In the genomic region with DNA sequence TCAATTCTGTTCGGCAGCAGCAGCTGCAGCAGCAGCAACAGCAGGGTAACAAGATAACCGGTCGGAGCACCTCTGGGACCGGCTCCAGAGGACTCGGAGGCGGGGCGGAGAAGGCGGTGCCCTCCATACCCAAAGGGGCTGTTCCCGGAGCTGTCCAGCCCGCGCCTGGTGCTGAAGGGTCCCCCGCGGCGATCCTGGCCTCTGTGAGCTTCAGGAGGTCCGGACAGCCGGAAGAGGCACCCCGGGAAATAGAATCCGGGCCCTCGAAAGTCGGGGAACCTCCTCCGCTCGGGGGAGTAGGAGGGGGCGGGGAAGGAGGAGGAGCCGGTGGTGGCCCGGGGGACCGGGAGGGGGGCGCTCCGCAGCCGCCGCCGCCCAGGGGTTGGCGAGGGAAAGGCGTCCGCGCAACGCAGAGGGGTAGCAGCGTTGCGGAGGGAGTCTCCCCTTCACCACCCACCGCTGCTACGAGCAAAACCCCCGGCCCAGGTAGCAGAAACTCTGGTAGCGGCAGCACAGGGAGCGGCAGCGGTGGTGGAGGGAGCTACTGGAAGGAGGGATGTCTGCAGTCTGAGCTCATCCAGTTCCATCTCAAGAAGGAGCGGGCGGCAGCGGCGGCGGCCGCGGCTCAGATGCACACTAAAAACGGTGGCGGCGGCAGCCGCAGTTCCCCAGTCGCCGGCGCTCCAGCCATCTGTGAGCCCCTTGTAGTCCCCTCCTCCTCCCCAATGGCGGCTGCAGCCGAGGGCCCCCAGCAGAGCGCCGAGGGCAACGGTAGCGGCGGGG, we compare ENCODE assay signal across 9 mouse cellular contexts. TPM values are rescaled to one million over a fixed set of nuclear protein-coding genes. Genes with fewer than 3 reads are reported as not detected.
DNase-seq lines count a peak whose midpoint lies in the region; ATAC-seq lines count a peak whose summit lies in the region.
"Had no signal": no experiment of that assay in that cellular context is flagged by ENCODE, and none has a peak within 500 bp of the region (broad histone marks: within the 10 kb centered on the region; RNA-seq: fewer than 3 reads in every experiment).

No protein-coding gene starts in this region.

- H3K4me3 ChIP-seq in hindbrain, embryonic 13.5 days = peak overlapping the region; percentile 84
- peak overlapping the region; percentile 47 for H3K4me3 ChIP-seq in lung, embryonic 16.5 days (ENCODE audit: low read length)
- H3K4me3 ChIP-seq: erythroblast, embryonic 14.5 days had no signal

- H3K4me1 ChIP-seq in hindbrain, embryonic 13.5 days (replicated peaks) = peaks cover 45% of the 10 kb centered on the region
- H3K4me1 ChIP-seq in lung, embryonic 16.5 days (replicated peaks; ENCODE audit: control insufficient read depth, insufficient read depth, low read length) = peaks cover 5% of the 10 kb centered on the region

- ATAC-seq in hindbrain, embryonic 13.5 days (ENCODE audit: low FRiP score) = peak; percentile 76
- peak; percentile 97 for ATAC-seq in lung, embryonic 16.5 days (ENCODE audit: low read depth)

- peak overlapping the region; percentile 93 for H3K4me2 ChIP-seq in hindbrain, embryonic 13.5 days
- peak overlapping the region; percentile 83 for H3K4me2 ChIP-seq in lung, embryonic 16.5 days (ENCODE audit: low read depth, low read length)

- H3K27me3 ChIP-seq in hindbrain, embryonic 13.5 days = no peaks in the 10 kb centered on the region
- H3K27me3 ChIP-seq in lung, embryonic 16.5 days (ENCODE audit: control insufficient read depth, insufficient read depth, low read depth, low read length) = peaks cover 49% of the 10 kb centered on the region

- H3K9ac ChIP-seq in hindbrain, embryonic 13.5 days = peak overlapping the region; percentile 96
- H3K9ac ChIP-seq in lung, embryonic 16.5 days (ENCODE audit: low read length) = no peak overlapping the region

- 1% methylated on average over 64 of the region's 65 CpGs for WGBS in hindbrain, embryonic 13.5 days
- 1% methylated on average over 63 of the region's 65 CpGs for WGBS in lung, embryonic 16.5 days

- H3K27ac ChIP-seq in hindbrain, embryonic 13.5 days = peak overlapping the region; percentile 96
- no peak overlapping the region for H3K27ac ChIP-seq in lung, embryonic 16.5 days (ENCODE audit: low read length)

- no peaks in the 10 kb centered on the region for H3K9me3 ChIP-seq in hindbrain, embryonic 13.5 days
- no peaks in the 10 kb centered on the region for H3K9me3 ChIP-seq in lung, embryonic 16.5 days (ENCODE audit: control insufficient read depth, low read length)

- peak; percentile 80 to 93 for DNase-seq in adrenal gland, adult (ENCODE audit: inconsistent age in 2 of 2, low spot score in 1 of 2)
- peak; percentile 77 to 85 for DNase-seq in cerebellum, postnatal 14 days
- peak; percentile 62 to 70 for DNase-seq in frontal cortex, postnatal 25 days (ENCODE audit: low spot score in 2 of 2)
- DNase-seq in layer of hippocampus, postnatal 25 days (ENCODE audit: extremely low spot score in 1 of 2, low spot score in 1 of 2) = peak; percentile 69 to 81
- DNase-seq in retina, embryonic 14.5 days (ENCODE audit: low spot score) = peak; percentile 80
- DNase-seq in urinary bladder, postnatal 36 days (ENCODE audit: low spot score in 2 of 2) = peak; percentile 54 to 73

- H3K36me3 ChIP-seq in hindbrain, embryonic 13.5 days = peaks cover 9% of the 10 kb centered on the region
- no peaks in the 10 kb centered on the region for H3K36me3 ChIP-seq in lung, embryonic 16.5 days (ENCODE audit: control insufficient read depth, insufficient read depth, low read length)

RNA-seq across cellular contexts. Expression of gene Soga3, which starts 3.4 kb away (rescaled TPM):
- polyA plus RNA-seq in hindbrain, embryonic 13.5 days (2015; fragmentation: Nextera tagmentation; extraction: Ambion mirVana) = 86.1 and 99.0 TPM in 2 replicates
- 100 to 1,000 TPM; 157 to 178 TPM for total RNA-seq in layer of hippocampus, postnatal 25 days (2021)
- 0.38 and 0.63 TPM in 2 replicates for polyA plus RNA-seq in lung, embryonic 16.5 days (2015; fragmentation: Nextera tagmentation; extraction: Ambion mirVana)
- polyA plus RNA-seq: erythroblast, embryonic 14.5 days had no signal

RNA-seq across cellular contexts. Expression of gene Gm49353, which starts 51.7 kb away (rescaled TPM):
- 11.7 and 15.4 TPM in 2 replicates for polyA plus RNA-seq in hindbrain, embryonic 13.5 days (2015; fragmentation: Nextera tagmentation; extraction: Ambion mirVana)
- 10 to 100 TPM; 22.0 to 29.7 TPM for total RNA-seq in layer of hippocampus, postnatal 25 days (2021)
- not detected in 2 replicates for polyA plus RNA-seq in lung, embryonic 16.5 days (2015; fragmentation: Nextera tagmentation; extraction: Ambion mirVana)
- polyA plus RNA-seq: erythroblast, embryonic 14.5 days had no signal

Comparison
In these comparisons a context has a peak if more than half of its experiments do, and no peak if none do; other contexts are left out.
1. RNA of gene Soga3, which starts 3.4 kb away (polyA plus RNA-seq): 86.1 to 99.0 TPM in hindbrain, embryonic 13.5 days; 0.38 to 0.63 TPM in lung, embryonic 16.5 days; every median in the first group is over 10 times any median in the second.
2. RNA of gene Gm49353, which starts 51.7 kb away (polyA plus RNA-seq): 11.7 to 15.4 TPM in hindbrain, embryonic 13.5 days; not detected in lung, embryonic 16.5 days; every median in the first group is over 10 times any median in the second.
3. Peak in every context shown above with its lines, with median percentiles within 50 percentile points of each other: DNase-seq.